Mouse (Mus musculus) hindbrain, embryonic 10.5 days (tissue): ENCODE measurements around the gene Samd10. TPM values are rescaled to one million over a fixed set of nuclear protein-coding genes. Genes with fewer than 3 reads are reported as not detected.

Source experiments
- DNase-seq: peaks from one replicate; pipeline ENCODE4 v3.0.0-alpha.2; 2017; ENCODE audit warnings: low spot score
- H3K27ac ChIP-seq: fragments of 300-500 bp; sonication (generic); 2 replicates; pipeline ENCODE4 v1.5.1; 2016; ENCODE audit warnings: mild to moderate bottlenecking, moderate library complexity
- H3K27me3 ChIP-seq: fragments of 300-500 bp; sonication (generic); 2 replicates; pipeline ENCODE4 v1.6.1; 2016; ENCODE audit warnings: mild to moderate bottlenecking; ENCODE audit not compliant: poor library complexity, insufficient read depth, severe bottlenecking
- H3K36me3 ChIP-seq: fragments of 300-500 bp; sonication (generic); 2 replicates; pipeline ENCODE4 v1.6.1; 2016; ENCODE audit warnings: mild to moderate bottlenecking, moderate library complexity
- H3K4me1 ChIP-seq: fragments of 300-500 bp; sonication (generic); replicated peaks from 2 replicates; pipeline ENCODE4 v1.6.1; 2016; ENCODE audit warnings: mild to moderate bottlenecking
- H3K4me3 ChIP-seq: fragments of 300-500 bp; sonication (generic); 2 replicates; pipeline ENCODE4 v1.5.1; 2016; ENCODE audit warnings: mild to moderate bottlenecking, moderate library complexity
- H3K9me3 ChIP-seq: fragments of 300-500 bp; sonication (generic); 2 replicates; pipeline ENCODE4 v1.6.1; 2016; ENCODE audit warnings: mild to moderate bottlenecking, moderate library complexity
- WGBS: fragments of 180-500 bp; shearing (Covaris S2); methylation state at CpG from one replicate; pipeline ENCODE4 v1.1.7; 2016; 5-methylcytosine and 5-hydroxymethylcytosine counted together
- polyA plus RNA-seq: library from polyadenylated mRNA; unstranded; fragments of >200 nt; fragmentation: Nextera tagmentation; extraction: Ambion mirVana; gene quantifications from 2 replicates; pipeline ENCODE4 v1.2.1, GENCODE M21; 2016

Samd10 gene
- polyA plus RNA-seq: 36.1 and 72.6 TPM in 2 replicates

- H3K4me1 ChIP-seq: peaks cover 48% of the 10 kb centered on the region
- 2% methylated on average over 71 of the region's 71 CpGs for WGBS
- peak; percentile 70 for DNase-seq
- H3K9me3 ChIP-seq: no peaks in the 10 kb centered on the region
- peaks cover 15% of the 10 kb centered on the region for H3K36me3 ChIP-seq
- H3K27me3 ChIP-seq: peaks cover 6% of the 10 kb centered on the region; the same call in 1 of the 2 replicates
- peak within 1 kb of the TSS; percentile 95 for H3K27ac ChIP-seq
- H3K4me3 ChIP-seq: peak within 1 kb of the TSS; percentile 92
Observed at GRCm38 (mm10) chr2:181598454-181599351, at the start of gene Samd10. Gene Samd10, minus strand, starts transcription at chr2:181599212.

GRCm38 (mm10) chr2:181646626-181647472 lies 47.8 kb upstream of the Samd10 start:
- Histone ChIP-seq H3K4me3 (no peak overlapping the region), H3K27ac (no peak overlapping the region), H3K27me3 (no peaks in the 10 kb centered on the region), H3K36me3 (peaks cover 99% of the 10 kb centered on the region), H3K9me3 (no peaks in the 10 kb centered on the region), H3K4me1 (no peaks in the 10 kb centered on the region)
- DNase-seq: no peak
- WGBS: 94% methylated on average over 6 of the region's 6 CpGs

GRCm38 (mm10) chr2:181645666-181646065 lies 46.7 kb upstream of the Samd10 start:
- Histone ChIP-seq H3K9me3 (no peaks in the 10 kb centered on the region), H3K27ac (no peak overlapping the region), H3K4me3 (no peak overlapping the region), H3K36me3 (peaks cover 99% of the 10 kb centered on the region), H3K4me1 (no peaks in the 10 kb centered on the region), H3K27me3 (no peaks in the 10 kb centered on the region)
- 93% methylated on average over 3 of the region's 3 CpGs for WGBS
- DNase-seq: no peak

- peak; percentile 58 for DNase-seq
- no peaks in the 10 kb centered on the region for H3K9me3 ChIP-seq
- H3K4me1 ChIP-seq: no peaks in the 10 kb centered on the region
- H3K27me3 ChIP-seq: no peaks in the 10 kb centered on the region
- H3K36me3 ChIP-seq: peaks cover 99% of the 10 kb centered on the region
- H3K4me3 ChIP-seq: no peak overlapping the region
- H3K27ac ChIP-seq: no peak overlapping the region
- 89% methylated on average over 2 of the region's 2 CpGs for WGBS
Observed at GRCm38 (mm10) chr2:181644361-181644760, 45.3 kb upstream of the Samd10 start.

GRCm38 (mm10) chr2:181635865-181636264 lies 36.9 kb upstream of the Samd10 start:
- no peak for DNase-seq
- H3K4me1 ChIP-seq: no peaks in the 10 kb centered on the region
- no peak overlapping the region for H3K27ac ChIP-seq
- H3K27me3 ChIP-seq: no peaks in the 10 kb centered on the region
- H3K9me3 ChIP-seq: no peaks in the 10 kb centered on the region
- H3K4me3 ChIP-seq: no peak overlapping the region
- H3K36me3 ChIP-seq: peaks cover 93% of the 10 kb centered on the region
- WGBS: 95% methylated on average over 3 of the region's 3 CpGs

- Histone ChIP-seq H3K27me3 (no peaks in the 10 kb centered on the region), H3K9me3 (no peaks in the 10 kb centered on the region), H3K27ac (no peak overlapping the region), H3K4me1 (no peaks in the 10 kb centered on the region), H3K36me3 (peaks cover 85% of the 10 kb centered on the region), H3K4me3 (no peak overlapping the region)
- WGBS: 96% methylated on average over 6 of the region's 6 CpGs
- DNase-seq: no peak
Observed at GRCm38 (mm10) chr2:181632624-181633023, 33.6 kb upstream of the Samd10 start.

- Histone ChIP-seq H3K27ac (no peak overlapping the region), H3K4me3 (no peak overlapping the region), H3K36me3 (peaks cover 80% of the 10 kb centered on the region), H3K4me1 (no peaks in the 10 kb centered on the region), H3K9me3 (no peaks in the 10 kb centered on the region), H3K27me3 (no peaks in the 10 kb centered on the region)
- DNase-seq: no peak
Observed at GRCm38 (mm10) chr2:181628471-181628870, 29.5 kb upstream of the Samd10 start.

- H3K4me1 ChIP-seq: no peaks in the 10 kb centered on the region
- no peaks in the 10 kb centered on the region for H3K27me3 ChIP-seq
- H3K4me3 ChIP-seq: no peak overlapping the region
- H3K36me3 ChIP-seq: peaks cover 92% of the 10 kb centered on the region
- no peak for DNase-seq
- no peaks in the 10 kb centered on the region for H3K9me3 ChIP-seq
- H3K27ac ChIP-seq: no peak overlapping the region
Observed at GRCm38 (mm10) chr2:181623401-181623800, 24.4 kb upstream of the Samd10 start.

GRCm38 (mm10) chr2:181618761-181619495 lies 19.9 kb upstream of the Samd10 start:
- H3K4me3 ChIP-seq: no peak overlapping the region
- no peak overlapping the region for H3K27ac ChIP-seq
- H3K4me1 ChIP-seq: no peaks in the 10 kb centered on the region
- no peak for DNase-seq
- peaks cover 84% of the 10 kb centered on the region for H3K36me3 ChIP-seq
- H3K27me3 ChIP-seq: no peaks in the 10 kb centered on the region
- no peaks in the 10 kb centered on the region for H3K9me3 ChIP-seq
- 90% methylated on average over 5 of the region's 5 CpGs for WGBS

- WGBS: 77% methylated on average over 4 of the region's 4 CpGs
- Histone ChIP-seq H3K9me3 (no peaks in the 10 kb centered on the region), H3K27ac (no peak overlapping the region), H3K27me3 (peaks cover 6% of the 10 kb centered on the region; the same call in 1 of the 2 replicates), H3K36me3 (peaks cover 5% of the 10 kb centered on the region), H3K4me3 (peak overlapping the region; percentile 92), H3K4me1 (peaks cover 44% of the 10 kb centered on the region)
- no peak for DNase-seq
Observed at GRCm38 (mm10) chr2:181602367-181602766, 3.4 kb upstream of the Samd10 start.

GRCm38 (mm10) chr2:181601751-181602145 lies 2.7 kb upstream of the Samd10 start:
- peaks cover 48% of the 10 kb centered on the region for H3K4me1 ChIP-seq
- H3K36me3 ChIP-seq: peaks cover 4% of the 10 kb centered on the region; the same call in 1 of the 2 replicates
- no peak for DNase-seq
- no peaks in the 10 kb centered on the region for H3K9me3 ChIP-seq
- WGBS: 33% methylated on average over 10 of the region's 10 CpGs
- peak overlapping the region; percentile 89 for H3K27ac ChIP-seq
- H3K27me3 ChIP-seq: peaks cover 6% of the 10 kb centered on the region; the same call in 1 of the 2 replicates
- H3K4me3 ChIP-seq: peak overlapping the region; percentile 92
